Mouse (Mus musculus) embryonic stem cell, embryonic (primary cell): ENCODE results near the gene Skp1a.

ENCODE experiments used
- CTCF ChIA-PET, 4 experiments: fragments of 300-600 bp in 2 of 4; fragments of 350-600 bp in 2 of 4; sonication (Branson Sonifier 250); formaldehyde crosslinking; loops; one replicate each; lab custom pipeline; 2022; ENCODE audit warnings: inconsistent platforms in 2 of 4; lab: Charles Lee
- POLR2A ChIA-PET, 4 experiments: fragments of 300-600 bp in 2 of 4; fragments of 350-600 bp in 2 of 4; sonication (Branson Sonifier 250); formaldehyde crosslinking; loops; one replicate each; lab custom pipeline; 2022; ENCODE audit warnings: antibody characterized with exemption in 4 of 4, inconsistent platforms in 1 of 4; lab: Charles Lee

The Skp1a gene

GRCm38 (mm10) chr11:52280566-52281455 lies 49.0 kb downstream of the Skp1a start:
- ChIA-PET POLR2A (interaction anchor here in 3 of 4 experiments (0.9 to 13.2 kb wide), 16 partner anchors 7 to 62 kb away, joined by 3 to 133 read pairs (median 4); no protein-coding TSS in a partner anchor), CTCF (interaction anchor here in 2 of 4 experiments (1.4 to 1.5 kb wide), 2 partner anchors 19 kb away, joined by 3 to 6 read pairs; no protein-coding TSS in a partner anchor)

- CTCF ChIA-PET = interaction anchor here in 3 of 4 experiments (0.6 to 2.8 kb wide), 6 partner anchors 17 to 65 kb away, joined by 3 to 11 read pairs (median 6); no protein-coding TSS in a partner anchor
- POLR2A ChIA-PET = interaction anchor here in 3 of 4 experiments (0.8 to 4.1 kb wide), 30 partner anchors 8 to 183 kb away, joined by 3 to 23 read pairs (median 6); partner anchors contain the start of gene Ppp2ca (in 1 of the 3)
These were observed 50.0 kb downstream of the Skp1a start for GRCm38 (mm10) chr11:52281568-52282328.

DNA sequence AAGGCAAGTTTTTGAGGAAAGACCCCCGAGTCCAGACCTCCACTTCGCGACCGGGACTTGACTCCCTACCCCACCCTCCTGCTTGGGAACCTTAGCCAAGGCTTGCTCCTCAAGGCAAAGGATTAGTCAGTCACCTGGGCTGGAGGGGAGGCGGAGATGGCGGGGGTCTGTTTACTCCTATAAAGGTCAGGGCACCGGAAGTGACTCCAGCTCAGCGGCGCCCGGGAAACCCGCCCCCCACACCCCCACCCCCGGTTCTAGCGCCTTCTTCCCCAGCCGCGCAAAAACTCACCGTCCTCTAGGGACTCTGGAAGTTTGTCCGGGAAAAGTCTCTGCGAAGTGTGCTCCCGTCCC lies 50.6 kb downstream of the Skp1a start:
- ChIA-PET POLR2A (interaction anchor here (0.6 to 4.1 kb wide), 36 partner anchors 9 to 183 kb away, joined by 3 to 23 read pairs (median 6); partner anchors contain the start of gene Ppp2ca (in 1 of the 4)), CTCF (interaction anchor here in 3 of 4 experiments (0.9 to 2.8 kb wide), 8 partner anchors 16 to 92 kb away, joined by 3 to 11 read pairs (median 6); no protein-coding TSS in a partner anchor)

GRCm38 (mm10) chr11:52282774-52283595 lies 51.2 kb downstream of the Skp1a start, which contains the start of gene Tcf7:
TSS of gene Tcf7 (minus strand) at chr11:52283014.
- POLR2A ChIA-PET = interaction anchor here (0.6 to 4.1 kb wide), 52 partner anchors 8 to 653 kb away, joined by 3 to 23 read pairs (median 5); partner anchors contain the start of gene Vdac1 (in 3 of the 4)
- CTCF ChIA-PET = interaction anchor here (0.6 to 2.8 kb wide), 18 partner anchors 16 to 580 kb away, joined by 3 to 11 read pairs (median 4); no protein-coding TSS in a partner anchor

DNA sequence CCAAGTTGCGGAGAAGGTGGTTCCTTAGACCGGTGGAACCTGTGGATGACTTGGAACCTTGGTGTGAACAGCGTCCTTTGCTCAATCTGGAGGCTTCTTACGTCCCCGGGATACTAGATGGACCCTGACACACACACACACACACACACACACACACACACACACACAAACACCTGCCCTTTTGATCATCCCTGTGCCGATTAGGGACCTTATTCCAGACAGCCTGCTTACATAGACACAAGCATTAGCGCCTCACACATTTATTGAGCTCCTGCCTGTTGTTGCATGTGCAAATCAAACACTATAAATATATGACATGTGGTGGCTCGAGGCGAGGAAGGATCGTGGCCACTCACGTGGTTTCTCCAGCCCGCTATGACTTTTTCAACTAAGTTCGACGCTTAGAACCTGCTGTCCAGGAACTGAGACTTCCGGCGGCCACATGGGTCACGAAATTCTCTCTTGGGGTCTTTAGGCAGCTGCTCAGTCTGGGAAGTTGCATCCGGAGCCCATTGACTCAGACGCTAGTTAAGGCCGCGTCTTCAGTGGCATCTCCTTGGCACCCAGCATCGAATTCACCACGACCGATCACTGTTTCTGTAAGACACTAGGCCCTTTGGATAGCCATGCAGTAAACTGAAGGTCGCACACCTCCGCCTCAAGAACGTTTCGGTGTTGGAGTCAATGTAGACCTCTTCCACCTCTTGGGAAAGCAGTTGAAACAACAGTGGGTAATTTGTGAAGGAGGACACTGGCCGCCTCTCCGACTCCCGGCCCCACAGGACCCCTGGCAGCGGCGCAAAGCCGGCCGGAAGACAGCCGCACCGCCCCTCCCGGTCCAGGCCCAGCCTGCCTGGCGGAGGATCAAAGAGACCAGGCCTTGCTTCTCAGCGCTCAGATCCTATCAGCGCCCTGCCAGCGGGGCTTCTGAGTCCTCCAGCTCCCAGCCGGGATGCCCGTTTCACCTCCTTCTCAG lies 52.1 kb downstream of the Skp1a start:
- POLR2A ChIA-PET = interaction anchor here in 3 of 4 experiments (0.5 to 4.1 kb wide), 51 partner anchors 8 to 654 kb away, joined by 3 to 51 read pairs (median 5); partner anchors contain the start of gene Vdac1 (in 3 of the 3)
- CTCF ChIA-PET = interaction anchor here (0.6 to 2.8 kb wide), 23 partner anchors 11 to 885 kb away, joined by 3 to 11 read pairs (median 4); no protein-coding TSS in a partner anchor

DNA sequence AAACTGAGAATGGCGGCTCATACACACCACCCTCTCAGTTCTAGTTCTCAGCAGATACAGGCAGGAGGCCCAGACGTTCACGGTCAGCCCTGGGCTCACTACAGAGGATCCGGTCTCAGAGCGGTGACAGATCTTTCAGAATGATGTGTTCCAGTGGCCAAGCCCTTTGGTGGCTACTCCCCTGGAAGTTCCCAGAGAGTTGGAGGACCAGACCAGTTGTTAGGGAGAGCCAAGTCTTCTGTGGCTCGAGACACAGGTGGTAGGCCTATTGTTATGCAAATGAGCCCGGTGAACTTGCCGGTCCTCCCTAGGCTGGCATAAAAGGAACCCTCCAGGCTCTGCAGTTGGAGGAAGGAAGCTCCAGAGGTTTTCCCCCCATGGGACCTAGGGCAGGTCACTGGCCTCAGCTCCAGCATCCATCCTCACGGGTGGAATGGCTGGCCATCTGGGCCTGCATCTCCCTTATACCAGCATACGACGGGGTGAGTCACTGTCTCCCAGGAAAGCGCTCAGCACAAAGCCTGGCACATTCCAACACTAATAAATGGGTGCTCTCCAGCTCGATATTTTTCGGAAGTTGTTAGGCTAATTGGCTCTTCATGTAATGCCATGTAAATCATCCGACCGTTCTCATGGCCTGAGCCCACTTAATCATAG lies 54.6 kb downstream of the Skp1a start:
- ChIA-PET POLR2A (interaction anchor here in 3 of 4 experiments (0.6 to 4.1 kb wide), 37 partner anchors 8 to 628 kb away, joined by 3 to 51 read pairs (median 4); partner anchors contain the start of gene Vdac1 (in 1 of the 3)), CTCF (interaction anchor here in 3 of 4 experiments (0.6 to 2.2 kb wide), 7 partner anchors 9 to 57 kb away, joined by 3 to 9 read pairs (median 5); no protein-coding TSS in a partner anchor)

- ChIA-PET CTCF (interaction anchor here in 3 of 4 experiments (0.6 to 2.2 kb wide), 9 partner anchors 10 to 1030 kb away, joined by 3 to 11 read pairs (median 5); no protein-coding TSS in a partner anchor), POLR2A (interaction anchor here in 3 of 4 experiments (0.6 to 4.1 kb wide), 31 partner anchors 8 to 628 kb away, joined by 3 to 51 read pairs (median 4); partner anchors contain the start of gene Vdac1 (in 1 of the 3))
These were observed 55.1 kb downstream of the Skp1a start for GRCm38 (mm10) chr11:52286958-52287305.

DNA sequence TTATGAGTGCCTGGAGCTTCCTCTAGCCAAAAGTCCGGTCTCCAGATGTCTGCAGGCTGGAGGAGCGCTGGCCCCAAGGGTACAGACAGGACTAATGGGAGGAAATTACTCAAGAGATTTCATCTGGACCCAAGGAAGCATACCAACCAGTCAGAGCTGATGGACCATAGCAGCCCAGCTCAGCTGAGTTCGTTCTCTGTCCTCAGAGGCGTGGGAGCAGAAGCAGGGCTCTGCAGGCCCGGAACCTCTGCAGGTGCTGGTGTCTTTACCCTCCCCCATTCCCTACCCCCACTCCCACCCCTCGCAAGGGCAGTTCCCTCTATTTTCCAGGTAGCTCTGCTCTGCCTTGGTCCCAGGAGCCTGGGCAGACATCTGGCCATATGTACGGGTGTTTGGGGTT lies 60.6 kb downstream of the Skp1a start:
- POLR2A ChIA-PET = interaction anchor here in 2 of 4 experiments (0.6 to 3.3 kb wide), 11 partner anchors 9 to 1024 kb away, joined by 3 to 14 read pairs (median 3); partner anchors contain the start of gene Tcf7 (in 2 of the 2)
- CTCF ChIA-PET = interaction anchor here in 3 of 4 experiments (0.6 to 1.0 kb wide), 4 partner anchors 11 to 40 kb away, joined by 3 to 4 read pairs (median 3); no protein-coding TSS in a partner anchor

DNA sequence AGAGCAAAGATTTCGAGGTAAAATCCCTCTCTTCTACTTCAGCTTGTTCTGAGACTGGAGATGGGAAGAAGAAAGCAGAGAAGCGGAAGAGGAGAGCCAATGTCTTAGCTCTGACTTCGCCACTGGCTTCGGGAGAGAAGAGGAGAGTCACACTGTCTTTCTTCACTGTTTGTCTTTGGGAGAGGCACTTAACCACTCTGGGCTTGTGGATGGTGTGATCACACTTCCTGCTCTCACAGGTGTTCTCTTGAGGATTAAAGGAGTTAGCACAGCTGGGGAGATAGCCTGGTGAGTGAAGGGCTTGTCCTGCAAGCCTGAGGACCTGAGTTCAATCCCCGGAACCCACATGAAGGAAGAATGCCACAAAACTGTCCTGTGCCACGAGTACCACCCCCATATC lies 61.1 kb downstream of the Skp1a start:
- CTCF ChIA-PET = interaction anchor here in 1 of 4 experiments (0.6 to 0.7 kb wide), 2 partner anchors 36 to 40 kb away, joined by 3 to 4 read pairs; no protein-coding TSS in a partner anchor

GRCm38 (mm10) chr11:52294103-52294502 lies 62.3 kb downstream of the Skp1a start:
- ChIA-PET CTCF (interaction anchor here (0.5 to 1.6 kb wide), 13 partner anchors 9 to 303 kb away, joined by 3 to 6 read pairs (median 3); no protein-coding TSS in a partner anchor), POLR2A (interaction anchor here (0.5 to 3.6 kb wide), 25 partner anchors 9 to 1471 kb away, joined by 3 to 13 read pairs (median 4); partner anchors contain the start of gene Tcf7 (in 1 of the 4))

More for the DNA sequence above, 61.1 kb downstream of the Skp1a start:
- POLR2A ChIA-PET = interaction anchor here in 2 of 4 experiments (0.6 to 3.3 kb wide), 9 partner anchors 10 to 1024 kb away, joined by 3 to 14 read pairs (median 3); partner anchors contain the start of gene Tcf7 (in 1 of the 2)
